Mouse (Mus musculus) G1E (cell line): Measurements from ENCODE around the gene Zc3h7b.

Experiments used
- CTCF ChIP-seq: IDR thresholded peaks from 2 replicates; pipeline ENCODE4 v1.5.1; 2012; ENCODE audit warnings: low read depth, low read length, inconsistent platforms, mixed read lengths
- GATA1 ChIP-seq: IDR thresholded peaks from 2 replicates; pipeline ENCODE4 v1.6.1; 2012; ENCODE audit warnings: borderline replicate concordance, low read length, inconsistent platforms, mixed read lengths
- POLR2AphosphoS5 ChIP-seq: IDR thresholded peaks from 2 replicates; pipeline ENCODE4 v1.6.1; 2012; ENCODE audit warnings: low read depth, low read length, inconsistent platforms; ENCODE audit not compliant: insufficient replicate concordance
- TAL1 ChIP-seq: conservative IDR thresholded peaks from 2 replicates; pipeline ENCODE4 v1.6.1; 2012; ENCODE audit warnings: low read depth, low read length, inconsistent platforms, mixed read lengths

GRCm38 (mm10) chr15:81713742-81714141 is 31.1 kb upstream of the Zc3h7b start:
- no peak for TF ChIP-seq CTCF
- no peak for TF ChIP-seq TAL1
- no peak for TF ChIP-seq GATA1
- TF ChIP-seq POLR2AphosphoS5 = no peak
